Mouse (Mus musculus) cerebellum, adult (tissue): ENCODE measurements around the gene Slc2a4.
"Not testable (repeated sequence)": the region's sequence is repeated elsewhere in the genome, so short reads cannot be mapped to it uniquely, and the experiment has no call there.

ENCODE experiments used
- ATAC-seq: cut with Nextera tagmentation; 2 replicates; pipeline ENCODE4 v1.9.2; 2017; ENCODE audit warnings: mild to moderate bottlenecking, moderate library complexity, mixed read lengths; ENCODE audit not compliant: insufficient number of reproducible peaks, low FRiP score, low TSS enrichment

Gene Slc2a4

GRCm38 (mm10) chr11:69945216-69945615 is 2.8 kb downstream of the Slc2a4 start:
- ATAC-seq = no peak

GRCm38 (mm10) chr11:69940962-69941361 is 7.0 kb downstream of the Slc2a4 start:
- ATAC-seq = no peak

GRCm38 (mm10) chr11:69939731-69940130 is 8.3 kb downstream of the Slc2a4 start:
- no peak for ATAC-seq

- ATAC-seq = no peak
These were observed 8.8 kb downstream of the Slc2a4 start for GRCm38 (mm10) chr11:69939181-69939580.

- no peak for ATAC-seq
These were observed 9.5 kb downstream of the Slc2a4 start for GRCm38 (mm10) chr11:69938401-69938979.

GRCm38 (mm10) chr11:69937834-69938233 is 10.2 kb downstream of the Slc2a4 start:
- ATAC-seq = no peak

GRCm38 (mm10) chr11:69937385-69937784 is 10.6 kb downstream of the Slc2a4 start:
- ATAC-seq = no peak

- ATAC-seq = no peak
These were observed 11.2 kb downstream of the Slc2a4 start for GRCm38 (mm10) chr11:69936714-69937347.

- no peak for ATAC-seq
These were observed 11.8 kb downstream of the Slc2a4 start for GRCm38 (mm10) chr11:69936156-69936555.

- ATAC-seq = peak; percentile 75; the same call in 1 of the 2 replicates
These were observed 12.7 kb downstream of the Slc2a4 start, which contains the start of gene Ybx2 for GRCm38 (mm10) chr11:69935137-69935879. Ybx2 (plus strand) TSS chr11:69935796.

- ATAC-seq = no peak
These were observed 13.3 kb downstream of the Slc2a4 start for GRCm38 (mm10) chr11:69934681-69935080.

- 0 out of 2 replicates have a peak, but pooled peaks have one; percentile 12 for ATAC-seq
These were observed 13.8 kb downstream of the Slc2a4 start for GRCm38 (mm10) chr11:69934169-69934568.

- ATAC-seq = no peak
These were observed 14.9 kb downstream of the Slc2a4 start for GRCm38 (mm10) chr11:69933066-69933465.

- no peak for ATAC-seq
These were observed 15.7 kb downstream of the Slc2a4 start for GRCm38 (mm10) chr11:69932254-69932653.

GRCm38 (mm10) chr11:69931769-69932168 is 16.2 kb downstream of the Slc2a4 start:
- no peak for ATAC-seq

GRCm38 (mm10) chr11:69930967-69931537 is 16.9 kb downstream of the Slc2a4 start:
- ATAC-seq = no peak

GRCm38 (mm10) chr11:69930176-69930575 is 17.8 kb downstream of the Slc2a4 start:
- not testable (repeated sequence) for ATAC-seq

GRCm38 (mm10) chr11:69929712-69930111 is 18.3 kb downstream of the Slc2a4 start:
- no peak for ATAC-seq

- ATAC-seq = no peak
These were observed 20.5 kb downstream of the Slc2a4 start for GRCm38 (mm10) chr11:69927501-69927900.

GRCm38 (mm10) chr11:69922796-69923195 is 25.2 kb downstream of the Slc2a4 start:
- no peak for ATAC-seq
